Mouse (Mus musculus) mesoderm, embryonic 11.5 days (tissue): ENCODE measurements around the gene Pafah1b1.

Experiments used
- DNase-seq: peaks from one replicate; pipeline ENCODE4 v3.0.0-alpha.2; 2012; ENCODE audit warnings: low read depth, low spot score

Gene Pafah1b1

GRCm38 (mm10) chr11:74662221-74662620 lies 62.2 kb downstream of the Pafah1b1 start:
- no peak for DNase-seq

- no peak for DNase-seq
Measured at GRCm38 (mm10) chr11:74661641-74662040, 62.8 kb downstream of the Pafah1b1 start.

GRCm38 (mm10) chr11:74660336-74660735 lies 64.1 kb downstream of the Pafah1b1 start:
- DNase-seq: no peak

GRCm38 (mm10) chr11:74655941-74656340 lies 68.5 kb downstream of the Pafah1b1 start:
- DNase-seq: no peak

GRCm38 (mm10) chr11:74653385-74653784 lies 71.1 kb downstream of the Pafah1b1 start:
- no peak for DNase-seq

- DNase-seq: no peak
Measured at GRCm38 (mm10) chr11:74652791-74653191, 71.7 kb downstream of the Pafah1b1 start.

GRCm38 (mm10) chr11:74650576-74651100 lies 73.8 kb downstream of the Pafah1b1 start:
- no peak for DNase-seq

GRCm38 (mm10) chr11:74649647-74650551 lies 74.6 kb downstream of the Pafah1b1 start:
- DNase-seq: no peak

GRCm38 (mm10) chr11:74649095-74649646 lies 75.3 kb downstream of the Pafah1b1 start, which contains the start of gene Cluh:
Gene Cluh, plus strand, starts transcription at chr11:74649495.
- DNase-seq: peak; percentile 95

- DNase-seq: no peak
Measured at GRCm38 (mm10) chr11:74648676-74649075, 75.8 kb downstream of the Pafah1b1 start.

GRCm38 (mm10) chr11:74647966-74648365 lies 76.5 kb downstream of the Pafah1b1 start:
- no peak for DNase-seq

GRCm38 (mm10) chr11:74639628-74640027 lies 84.8 kb downstream of the Pafah1b1 start:
- no peak for DNase-seq

- no peak for DNase-seq
Measured at GRCm38 (mm10) chr11:74638791-74639411, 85.6 kb downstream of the Pafah1b1 start.

- peak; percentile 72 for DNase-seq
Measured at GRCm38 (mm10) chr11:74637971-74638790, 86.3 kb downstream of the Pafah1b1 start.

GRCm38 (mm10) chr11:74637486-74637885 lies 87.0 kb downstream of the Pafah1b1 start:
- no peak for DNase-seq

- peak; percentile 88 for DNase-seq
Measured at GRCm38 (mm10) chr11:74634490-74635275, 89.8 kb downstream of the Pafah1b1 start.

- DNase-seq: no peak
Measured at GRCm38 (mm10) chr11:74631880-74632789, 92.3 kb downstream of the Pafah1b1 start.

GRCm38 (mm10) chr11:74627481-74627880 lies 97.0 kb downstream of the Pafah1b1 start:
- no peak for DNase-seq

- DNase-seq: no peak
Measured at GRCm38 (mm10) chr11:74625333-74625732, 99.1 kb downstream of the Pafah1b1 start.
